Mouse (Mus musculus): Measurements from ENCODE around the gene Pgls. TPM values are rescaled to one million over a fixed set of nuclear protein-coding genes. Genes with fewer than 3 reads are reported as not detected.

Pgls gene
- polyA plus RNA-seq, 1 experiment from 2014 or later, result 239 TPM

DNA sequence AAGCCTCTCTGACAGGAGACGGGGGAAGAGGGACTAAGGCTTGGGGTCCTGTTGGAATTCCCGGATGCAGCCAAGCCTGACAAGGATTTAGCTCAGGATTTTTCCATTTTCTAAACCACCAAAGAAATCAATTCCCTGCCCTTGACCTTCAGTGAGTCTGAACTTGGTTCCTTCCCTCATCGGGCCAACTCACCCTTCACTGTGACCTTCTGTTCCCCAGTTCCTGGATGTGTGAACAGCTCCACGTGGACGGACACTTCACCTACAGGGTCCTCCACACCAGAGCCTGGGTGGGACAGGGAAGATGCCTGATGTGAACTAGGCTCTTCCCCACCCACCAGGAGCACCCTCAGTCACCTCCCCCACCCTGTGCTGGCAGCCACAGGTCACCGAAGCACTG is 38.8 kb downstream of the Pgls start:
- H3K9me3 ChIP-seq (ENCODE audit: control insufficient read depth, low read length), result no peaks in the 10 kb centered on the region
- H3K27me3 ChIP-seq (replicated peaks; ENCODE audit: control insufficient read depth, insufficient read depth, low read length), result peaks cover 22% of the 10 kb centered on the region
- H3K4me3 ChIP-seq (ENCODE audit: low read depth, low read length), result no peak overlapping the region
- no peak for ATAC-seq (ENCODE audit: low read depth)
- peaks cover 6% of the 10 kb centered on the region; the same call in 1 of the 2 replicates for H3K36me3 ChIP-seq (ENCODE audit: control insufficient read depth, insufficient read depth, low read length)
- DNase-seq (ENCODE audit: low spot score), result no peak
- H3K4me1 ChIP-seq (ENCODE audit: control insufficient read depth, insufficient read depth, low read length), result peaks cover 23% of the 10 kb centered on the region
- H3K4me2 ChIP-seq (ENCODE audit: low read depth, low read length), result no peak overlapping the region
- H3K9ac ChIP-seq (ENCODE audit: low read depth, low read length), result no peak overlapping the region
- H3K27ac ChIP-seq (replicated peaks; ENCODE audit: low read depth, low read length), result no peak overlapping the region
- WGBS, result 81% methylated on average over 6 of the region's 6 CpGs

DNA sequence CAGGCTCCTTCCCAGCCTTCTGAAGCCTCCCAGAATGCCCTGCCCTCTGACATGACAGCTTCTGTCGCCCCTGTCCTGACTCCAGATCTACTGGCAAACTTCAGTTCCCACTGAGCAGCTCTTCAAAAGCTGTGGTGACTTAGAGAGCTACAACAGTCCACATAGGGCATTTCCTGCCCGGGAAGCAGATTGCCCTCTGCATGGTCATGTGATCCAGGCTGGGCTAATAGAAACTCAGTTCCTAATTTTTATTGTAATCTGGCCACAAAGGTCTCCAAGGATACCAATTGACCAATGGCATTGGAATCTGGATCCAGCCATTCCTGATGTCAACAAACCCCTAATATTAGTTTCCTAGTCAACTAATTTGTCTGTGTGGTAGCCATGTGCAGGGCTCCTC is 39.9 kb downstream of the Pgls start:
- H3K9me3 ChIP-seq (ENCODE audit: control insufficient read depth, low read length), result no peaks in the 10 kb centered on the region
- H3K36me3 ChIP-seq (ENCODE audit: control insufficient read depth, insufficient read depth, low read length), result no peaks in the 10 kb centered on the region
- ATAC-seq (ENCODE audit: low read depth) (no peak), DNase-seq (ENCODE audit: low spot score) (no peak)
- no peak overlapping the region for H3K4me2 ChIP-seq (ENCODE audit: low read depth, low read length)
- 63% methylated on average over 2 of the region's 2 CpGs for WGBS
- no peak overlapping the region for H3K4me3 ChIP-seq (ENCODE audit: low read depth, low read length)
- H3K27ac ChIP-seq (replicated peaks; ENCODE audit: low read depth, low read length), result no peak overlapping the region
- peaks cover 23% of the 10 kb centered on the region for H3K4me1 ChIP-seq (ENCODE audit: control insufficient read depth, insufficient read depth, low read length)
- H3K9ac ChIP-seq (ENCODE audit: low read depth, low read length), result no peak overlapping the region
- peaks cover 22% of the 10 kb centered on the region for H3K27me3 ChIP-seq (replicated peaks; ENCODE audit: control insufficient read depth, insufficient read depth, low read length)

DNA sequence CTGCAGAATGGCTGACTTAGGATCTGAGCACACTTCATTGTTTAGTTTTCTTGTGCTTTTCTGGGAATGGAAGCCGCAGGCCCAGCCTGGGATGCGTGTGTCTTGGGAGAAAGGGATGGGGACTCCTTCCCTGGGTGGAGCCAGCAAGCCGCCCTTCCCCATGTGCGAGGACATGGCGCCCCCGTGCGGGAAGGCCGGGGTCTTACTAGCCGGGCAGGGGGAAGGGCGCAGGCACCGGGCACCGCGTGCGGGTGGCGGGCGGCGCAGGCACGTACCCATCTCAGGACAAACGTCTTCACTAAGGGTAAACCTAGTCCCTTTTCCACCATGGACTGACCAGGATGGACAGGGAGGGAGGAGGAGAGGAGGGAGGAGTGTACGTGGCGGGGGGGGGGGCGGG is 41.2 kb downstream of the Pgls start:
- DNase-seq (ENCODE audit: low spot score) (peak; percentile 16), ATAC-seq (ENCODE audit: low read depth) (no peak)
- H3K36me3 ChIP-seq (ENCODE audit: control insufficient read depth, insufficient read depth, low read length), result no peaks in the 10 kb centered on the region
- no peak overlapping the region for H3K4me3 ChIP-seq (ENCODE audit: low read depth, low read length)
- H3K27me3 ChIP-seq (replicated peaks; ENCODE audit: control insufficient read depth, insufficient read depth, low read length), result peaks cover 22% of the 10 kb centered on the region
- H3K27ac ChIP-seq (replicated peaks; ENCODE audit: low read depth, low read length), result no peak overlapping the region
- peaks cover 15% of the 10 kb centered on the region for H3K4me1 ChIP-seq (ENCODE audit: control insufficient read depth, insufficient read depth, low read length)
- no peak overlapping the region for H3K9ac ChIP-seq (ENCODE audit: low read depth, low read length)
- no peaks in the 10 kb centered on the region for H3K9me3 ChIP-seq (ENCODE audit: control insufficient read depth, low read length)
- 20% methylated on average over 7 of the region's 22 CpGs for WGBS
- no peak overlapping the region for H3K4me2 ChIP-seq (ENCODE audit: low read depth, low read length)

DNA sequence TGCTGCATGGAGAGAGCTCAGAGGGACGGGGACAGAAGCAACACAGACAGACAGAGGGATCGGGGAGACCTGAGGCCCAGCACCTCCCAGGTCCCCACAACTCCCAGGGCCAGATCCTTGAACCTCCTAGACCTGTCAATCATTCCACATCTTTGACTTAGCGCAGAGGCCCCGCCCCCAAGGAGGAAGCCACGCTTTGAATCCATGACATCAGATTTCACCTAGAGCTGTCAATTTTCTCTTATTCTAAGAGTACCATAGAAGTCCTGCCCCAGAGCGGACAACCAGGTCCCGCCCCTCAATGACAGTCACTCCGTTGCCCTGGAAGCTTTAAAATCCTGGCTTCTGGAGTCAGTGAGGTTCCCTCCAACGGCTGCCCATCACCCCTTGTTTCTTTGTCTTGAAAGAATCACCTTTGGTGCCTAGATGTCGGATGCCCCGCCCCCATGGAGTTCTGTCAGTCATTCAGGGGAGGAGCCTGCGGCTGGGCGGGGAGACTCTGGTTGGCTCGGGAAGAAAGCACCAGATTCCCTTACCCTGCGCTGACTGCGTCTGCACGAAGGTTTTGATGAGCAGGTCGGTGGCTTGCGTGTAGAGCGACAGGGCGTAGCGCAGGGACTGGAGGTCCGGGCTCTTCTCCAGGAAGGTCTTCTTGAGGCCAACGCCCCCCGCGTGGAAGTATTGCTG is 42.1 kb downstream of the Pgls start:
- Histone ChIP-seq H3K4me3 (ENCODE audit: low read depth, low read length) (peak overlapping the region; percentile 20), H3K4me1 (ENCODE audit: control insufficient read depth, insufficient read depth, low read length) (peaks cover 8% of the 10 kb centered on the region), H3K27ac (replicated peaks; ENCODE audit: low read depth, low read length) (no peak overlapping the region), H3K27me3 (replicated peaks; ENCODE audit: control insufficient read depth, insufficient read depth, low read length) (peaks cover 22% of the 10 kb centered on the region), H3K9me3 (ENCODE audit: control insufficient read depth, low read length) (no peaks in the 10 kb centered on the region), H3K4me2 (ENCODE audit: low read depth, low read length) (peak overlapping the region; percentile 44), H3K36me3 (ENCODE audit: control insufficient read depth, insufficient read depth, low read length) (no peaks in the 10 kb centered on the region), H3K9ac (ENCODE audit: low read depth, low read length) (peak overlapping the region; percentile 22; the same call in 1 of the 2 replicates)
- DNase-seq (ENCODE audit: low spot score) (peak; percentile 73), ATAC-seq (ENCODE audit: low read depth) (peak; percentile 54)
- 3% methylated on average over 24 of the region's 26 CpGs for WGBS

DNA sequence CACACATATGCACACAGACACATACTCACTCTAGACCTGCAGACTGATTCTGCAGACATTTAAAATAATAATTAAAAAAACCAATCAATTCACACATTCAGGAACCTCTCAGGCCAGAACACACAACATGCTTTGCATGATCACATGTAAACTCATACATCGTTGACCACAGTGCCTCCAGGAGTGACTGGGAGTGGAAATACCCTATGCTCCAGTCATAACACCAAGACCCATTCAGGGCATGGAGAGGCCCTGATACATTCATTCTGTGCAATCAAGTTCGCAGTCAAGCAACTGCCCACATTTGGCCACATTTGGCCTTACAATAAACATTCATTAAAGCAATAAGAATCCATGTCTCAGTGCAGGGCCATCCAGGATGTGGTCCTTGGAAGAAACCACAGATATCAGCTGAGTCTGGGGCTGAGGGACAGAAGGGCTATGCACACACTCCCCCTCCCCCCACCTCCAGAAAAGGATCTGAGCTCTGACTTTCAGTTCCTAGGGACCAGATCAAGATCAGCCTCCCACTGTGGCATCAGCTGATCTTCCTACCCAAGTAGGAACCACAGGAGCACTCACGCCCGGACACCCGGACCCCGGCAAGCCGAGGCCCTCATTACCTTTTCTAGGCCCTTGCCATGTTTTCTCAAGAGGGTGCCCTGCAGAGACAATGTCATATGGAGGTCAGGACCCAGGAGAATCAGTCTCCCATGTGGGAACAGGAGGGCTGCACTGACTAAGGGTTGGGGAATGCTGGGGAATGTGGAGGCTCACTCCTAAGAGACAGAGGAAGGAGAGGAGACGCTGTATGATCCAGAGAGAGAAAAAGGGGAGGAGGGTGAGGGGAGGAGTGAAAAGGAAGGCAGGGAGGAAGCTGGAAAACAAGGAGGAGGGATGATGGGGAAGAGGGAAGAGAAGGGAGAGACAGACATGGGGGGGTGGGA is 45.4 kb downstream of the Pgls start:
- H3K9me3 ChIP-seq (ENCODE audit: control insufficient read depth, low read length), result no peaks in the 10 kb centered on the region
- ATAC-seq (ENCODE audit: low read depth), result no peak
- H3K4me2 ChIP-seq (ENCODE audit: low read depth, low read length), result no peak overlapping the region
- no peak overlapping the region for H3K9ac ChIP-seq (ENCODE audit: low read depth, low read length)
- no peak overlapping the region for H3K27ac ChIP-seq (replicated peaks; ENCODE audit: low read depth, low read length)
- peaks cover 13% of the 10 kb centered on the region for H3K27me3 ChIP-seq (replicated peaks; ENCODE audit: control insufficient read depth, insufficient read depth, low read length)
- 65% methylated on average over 8 of the region's 8 CpGs for WGBS
- no peaks in the 10 kb centered on the region for H3K4me1 ChIP-seq (ENCODE audit: control insufficient read depth, insufficient read depth, low read length)
- H3K36me3 ChIP-seq (ENCODE audit: control insufficient read depth, insufficient read depth, low read length), result no peaks in the 10 kb centered on the region
- no peak for DNase-seq (ENCODE audit: low spot score)
- no peak overlapping the region for H3K4me3 ChIP-seq (ENCODE audit: low read depth, low read length)

DNA sequence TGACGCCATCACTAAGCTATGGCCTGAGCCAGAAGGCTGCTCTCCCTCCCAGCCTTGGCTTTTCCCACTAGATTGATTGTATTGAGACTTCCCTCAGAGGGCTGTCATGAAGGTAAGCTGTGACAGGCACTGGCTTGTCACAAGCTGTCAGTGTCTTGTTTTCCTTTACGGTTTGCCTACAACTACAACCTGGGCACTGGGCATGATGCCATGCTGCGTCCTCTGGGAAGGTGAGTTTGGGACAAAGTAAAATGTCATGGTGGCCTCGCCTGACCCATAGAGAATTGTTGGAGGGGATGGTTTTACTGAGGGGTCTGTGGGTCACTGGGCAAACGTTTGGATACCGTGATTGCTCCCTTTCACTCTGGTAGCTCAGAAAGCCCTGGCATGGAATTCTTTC is 46.3 kb downstream of the Pgls start:
- H3K9me3 ChIP-seq (ENCODE audit: control insufficient read depth, low read length), result no peaks in the 10 kb centered on the region
- ATAC-seq (ENCODE audit: low read depth), result no peak
- H3K4me2 ChIP-seq (ENCODE audit: low read depth, low read length), result no peak overlapping the region
- no peak overlapping the region for H3K27ac ChIP-seq (replicated peaks; ENCODE audit: low read depth, low read length)
- H3K27me3 ChIP-seq (replicated peaks; ENCODE audit: control insufficient read depth, insufficient read depth, low read length), result peaks cover 13% of the 10 kb centered on the region
- no peak overlapping the region for H3K9ac ChIP-seq (ENCODE audit: low read depth, low read length)
- no peaks in the 10 kb centered on the region for H3K36me3 ChIP-seq (ENCODE audit: control insufficient read depth, insufficient read depth, low read length)
- H3K4me3 ChIP-seq (ENCODE audit: low read depth, low read length), result no peak overlapping the region
- H3K4me1 ChIP-seq (ENCODE audit: control insufficient read depth, insufficient read depth, low read length), result no peaks in the 10 kb centered on the region
- no peak for DNase-seq (ENCODE audit: low spot score)
- WGBS, result 72% methylated on average over 6 of the region's 6 CpGs

DNA sequence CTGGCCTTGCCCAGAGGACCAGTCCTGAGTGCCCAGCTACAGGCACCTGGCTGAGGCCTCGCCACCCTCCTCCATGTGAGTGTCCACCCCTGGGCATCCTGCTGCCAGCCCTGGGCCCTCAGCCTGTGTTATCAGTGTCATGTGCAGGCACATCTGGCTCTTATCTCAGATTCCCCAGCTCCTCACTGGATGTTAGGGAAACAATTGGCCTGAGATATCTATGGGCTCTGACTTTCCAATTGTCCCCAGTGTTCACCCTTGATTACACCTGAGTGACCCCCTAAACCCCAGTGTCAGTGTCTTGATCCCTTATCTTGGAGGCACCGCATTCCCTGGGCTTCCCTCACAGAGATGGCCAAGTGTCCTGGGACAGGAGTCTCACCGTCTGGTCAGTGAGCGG is 47.3 kb downstream of the Pgls start:
- Histone ChIP-seq H3K4me3 (ENCODE audit: low read depth, low read length) (no peak overlapping the region), H3K9ac (ENCODE audit: low read depth, low read length) (no peak overlapping the region), H3K27ac (replicated peaks; ENCODE audit: low read depth, low read length) (no peak overlapping the region), H3K9me3 (ENCODE audit: control insufficient read depth, low read length) (no peaks in the 10 kb centered on the region), H3K4me1 (ENCODE audit: control insufficient read depth, insufficient read depth, low read length) (no peaks in the 10 kb centered on the region), H3K4me2 (ENCODE audit: low read depth, low read length) (no peak overlapping the region), H3K27me3 (replicated peaks; ENCODE audit: control insufficient read depth, insufficient read depth, low read length) (peaks cover 7% of the 10 kb centered on the region), H3K36me3 (ENCODE audit: control insufficient read depth, insufficient read depth, low read length) (no peaks in the 10 kb centered on the region)
- no peak for ATAC-seq (ENCODE audit: low read depth)
- DNase-seq (ENCODE audit: low spot score), result no peak
- WGBS, result 83% methylated on average over 4 of the region's 4 CpGs

DNA sequence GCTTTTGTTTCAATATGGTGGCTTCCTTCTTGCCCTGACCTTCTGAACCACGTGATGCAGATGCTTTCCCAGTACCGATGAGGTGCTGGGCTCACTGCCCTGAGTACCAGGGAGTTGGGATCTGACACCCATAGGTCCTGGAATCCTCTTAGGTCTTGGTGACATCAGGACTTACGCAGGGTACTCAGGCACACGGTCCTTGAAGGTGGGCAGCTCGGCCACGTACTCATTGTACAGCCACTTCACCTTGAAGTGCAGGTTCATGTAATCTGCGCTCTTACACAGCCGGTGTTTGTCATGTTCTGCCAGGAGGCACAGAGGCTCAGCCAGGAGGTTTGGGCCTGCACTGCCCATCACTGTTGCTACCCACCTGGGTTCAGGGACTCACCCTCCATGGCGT is 53.5 kb downstream of the Pgls start:
- Histone ChIP-seq H3K27me3 (replicated peaks; ENCODE audit: control insufficient read depth, insufficient read depth, low read length) (no peaks in the 10 kb centered on the region), H3K4me3 (ENCODE audit: low read depth, low read length) (no peak overlapping the region), H3K27ac (replicated peaks; ENCODE audit: low read depth, low read length) (no peak overlapping the region), H3K4me1 (ENCODE audit: control insufficient read depth, insufficient read depth, low read length) (no peaks in the 10 kb centered on the region), H3K9me3 (ENCODE audit: control insufficient read depth, low read length) (no peaks in the 10 kb centered on the region), H3K4me2 (ENCODE audit: low read depth, low read length) (no peak overlapping the region), H3K9ac (ENCODE audit: low read depth, low read length) (no peak overlapping the region), H3K36me3 (ENCODE audit: control insufficient read depth, insufficient read depth, low read length) (no peaks in the 10 kb centered on the region)
- no peak for DNase-seq (ENCODE audit: low spot score)
- 82% methylated on average over 9 of the region's 9 CpGs for WGBS
- no peak for ATAC-seq (ENCODE audit: low read depth)

All from embryonic facial prominence, embryonic 14.5 days (tissue).